In the genomic region with DNA sequence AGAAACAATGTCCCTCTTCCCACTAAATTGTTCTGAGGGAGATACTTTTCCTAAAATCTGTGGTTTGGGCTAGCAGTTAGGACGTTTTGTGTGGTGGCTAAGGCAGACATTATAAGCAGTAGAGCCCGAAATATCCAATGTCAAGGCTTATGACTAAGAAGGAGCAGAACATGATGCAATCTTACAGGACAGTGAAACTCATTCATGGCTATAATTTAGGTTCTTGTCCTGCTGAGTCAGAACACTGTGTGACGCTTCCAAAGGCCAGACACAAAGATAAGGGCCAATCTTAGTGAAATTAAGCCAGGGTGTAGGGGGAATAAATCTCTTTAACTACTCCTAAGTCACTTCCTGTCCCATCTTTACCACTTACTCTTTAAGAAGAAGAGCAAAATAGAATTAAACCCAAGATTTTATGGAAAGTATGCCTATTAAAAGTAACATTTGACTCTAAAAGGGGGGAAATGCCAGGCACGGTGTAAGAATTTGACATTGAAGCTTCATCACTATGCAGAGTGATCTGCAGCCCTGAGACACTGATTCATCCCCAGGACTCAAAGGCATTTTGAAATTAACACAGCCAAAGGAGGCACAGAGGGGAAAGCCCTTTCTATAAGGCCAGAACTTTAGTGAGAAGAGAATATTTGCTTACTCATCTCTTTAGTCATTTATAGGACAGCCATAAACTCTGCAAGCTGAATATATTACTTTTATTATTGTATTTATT, we compare ENCODE assay signal across 26 mouse cellular contexts. TPM values are rescaled to one million over a fixed set of nuclear protein-coding genes. Genes with fewer than 3 reads are reported as not detected.
A peak's percentile ranks its signal among the peaks of the same experiment; 100 is the strongest.
DNase-seq lines count a peak whose midpoint lies in the region; ATAC-seq lines count a peak whose summit lies in the region.
"Had no signal": no experiment of that assay in that cellular context is flagged by ENCODE, and none has a peak within 500 bp of the region (broad histone marks: within the 10 kb centered on the region; RNA-seq: fewer than 3 reads in every experiment).

No protein-coding gene starts in this region.

- H3K36me3 ChIP-seq in midbrain, embryonic 16.5 days (ENCODE audit: control insufficient read depth, insufficient read depth, low read length): no peaks in the 10 kb centered on the region
- H3K36me3 ChIP-seq: heart, embryonic 12.5 days; hindbrain, embryonic 12.5 days; limb, embryonic 10.5 days; midbrain, embryonic 15.5 days had no signal

- DNase-seq in adrenal gland, adult (ENCODE audit: inconsistent age in 2 of 2, low spot score in 1 of 2): peak; percentile 69 to 90
- no peak for DNase-seq in adrenal gland, postnatal 25 days
- DNase-seq in 3134 (ENCODE audit: extremely low read depth, insufficient read length, low spot score) (peak; percentile 46), NIH3T3 (ENCODE audit: low read depth) (peak; percentile 77)
- DNase-seq in brain, adult 2 months (ENCODE audit: low read depth, low spot score): peak; percentile 52
- DNase-seq in neural tube, embryonic 10.5 days (ENCODE audit: extremely low spot score, low spot score): no peak
- no peak for DNase-seq in gastrocnemius, postnatal 4 days (ENCODE audit: low spot score in 2 of 2)
- DNase-seq: cerebellum, adult 18-20 months; cerebellum, postnatal 36 days; gastrocnemius, postnatal 25 days; heart, postnatal 14 days; kidney, adult 2 months; kidney, postnatal 4 days; layer of hippocampus, postnatal 36 days; liver, postnatal 0 days; lung, postnatal 36 days; retina, postnatal 1 day had no signal

- no peak overlapping the region for H3K9ac ChIP-seq in midbrain, embryonic 16.5 days (ENCODE audit: low read depth, low read length)
- H3K9ac ChIP-seq: embryonic facial prominence, embryonic 15.5 days; forebrain, embryonic 13.5 days; heart, embryonic 12.5 days; hindbrain, embryonic 12.5 days; liver, postnatal 0 days; midbrain, embryonic 15.5 days had no signal

- peaks cover 8% of the 10 kb centered on the region; the same call in 1 of the 2 replicates for H3K27me3 ChIP-seq in midbrain, embryonic 16.5 days (ENCODE audit: control insufficient read depth, insufficient read depth, low read depth, low read length)
- H3K27me3 ChIP-seq: embryonic facial prominence, embryonic 15.5 days; forebrain, embryonic 13.5 days; heart, embryonic 12.5 days; hindbrain, embryonic 12.5 days had no signal

- H3K4me1 ChIP-seq in midbrain, embryonic 16.5 days (ENCODE audit: control insufficient read depth, insufficient read depth, low read length): no peaks in the 10 kb centered on the region
- H3K4me1 ChIP-seq: embryonic facial prominence, embryonic 15.5 days; heart, embryonic 12.5 days; hindbrain, embryonic 12.5 days; limb, embryonic 10.5 days had no signal

- 62% methylated on average over 4 of the region's 4 CpGs for WGBS in midbrain, embryonic 16.5 days

- H3K9me3 ChIP-seq in midbrain, embryonic 16.5 days (replicated peaks; ENCODE audit: control insufficient read depth, low read length, poor library complexity, severe bottlenecking): no peaks in the 10 kb centered on the region
- H3K9me3 ChIP-seq: embryonic facial prominence, embryonic 15.5 days; forebrain, embryonic 13.5 days; heart, embryonic 12.5 days; hindbrain, embryonic 12.5 days; limb, embryonic 10.5 days; midbrain, embryonic 15.5 days had no signal

- H3K4me2 ChIP-seq in midbrain, embryonic 16.5 days (ENCODE audit: low read length): no peak overlapping the region
- H3K4me2 ChIP-seq: embryonic facial prominence, embryonic 15.5 days; forebrain, embryonic 13.5 days; heart, embryonic 12.5 days; hindbrain, embryonic 12.5 days; midbrain, embryonic 15.5 days had no signal

- H3K4me3 ChIP-seq in midbrain, embryonic 16.5 days (ENCODE audit: low read depth, low read length): no peak overlapping the region
- H3K4me3 ChIP-seq: embryonic facial prominence, embryonic 15.5 days; forebrain, embryonic 13.5 days; heart, embryonic 12.5 days; hindbrain, embryonic 12.5 days; limb, embryonic 10.5 days; midbrain, embryonic 15.5 days had no signal

- ATAC-seq in midbrain, embryonic 16.5 days: no peak
- ATAC-seq: forebrain, embryonic 13.5 days; liver, postnatal 0 days; midbrain, embryonic 15.5 days had no signal

- no peak overlapping the region for H3K27ac ChIP-seq in midbrain, embryonic 16.5 days (ENCODE audit: low read length)
- H3K27ac ChIP-seq: embryonic facial prominence, embryonic 15.5 days; forebrain, embryonic 13.5 days; hindbrain, embryonic 12.5 days; limb, embryonic 10.5 days; midbrain, embryonic 15.5 days; stomach, postnatal 0 days had no signal

RNA-seq across cellular contexts. Expression of gene Zfp365, which starts 13.3 kb away (rescaled TPM):
- total RNA-seq in adrenal gland, postnatal 25 days (2021): 2.0 and 2.1 TPM in 2 replicates
- polyA plus RNA-seq in midbrain, embryonic 16.5 days (2015; fragmentation: Nextera tagmentation; extraction: Ambion mirVana): 6.7 and 7.4 TPM in 2 replicates
- 1 to 10 TPM in 1 of 2 experiments, under 1 TPM in 1; 0.93 to 1.2 TPM for total RNA-seq in gastrocnemius, postnatal 4 days (2021)
- total RNA-seq: liver, adult 2 months had no signal
- polyA plus RNA-seq: liver, adult 2 months had no signal

Comparison
In these comparisons a context has a peak if more than half of its experiments do, and no peak if none do; other contexts are left out.
1. DNase-seq: peak in adrenal gland, adult (2 of 2), 3134 (single experiment), NIH3T3 (single experiment) and brain, adult 2 months (single experiment); none in adrenal gland, postnatal 25 days (single experiment), neural tube, embryonic 10.5 days (single experiment) and gastrocnemius, postnatal 4 days (0 of 2).